Mouse (Mus musculus): ENCODE results near the gene Sfxn4.

DNA sequence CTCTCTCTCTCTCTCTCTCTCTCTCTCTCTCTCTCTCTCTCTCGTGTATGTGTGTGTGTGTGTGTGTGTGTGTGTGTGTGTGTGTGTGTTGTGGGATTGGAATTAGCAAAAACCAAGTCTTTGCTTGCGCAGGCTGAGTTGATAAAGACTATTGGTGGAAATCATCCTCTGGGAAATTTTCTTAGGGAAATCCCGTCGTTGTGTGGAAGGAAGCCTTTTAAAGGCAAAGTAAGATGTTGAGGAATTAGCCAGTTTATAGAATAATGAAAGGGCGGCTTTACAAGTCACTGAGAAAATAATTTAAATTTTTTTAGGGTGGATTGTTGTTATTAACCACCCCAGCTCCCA, 29.8 kb upstream of the Sfxn4 start:
- no peak for TF ChIP-seq CTCF (IDR thresholded peaks at IDR 0.05; ENCODE audit: low read depth)
- TF ChIP-seq EP300 (IDR thresholded peaks at IDR 0.05; ENCODE audit: low read depth) = no peak

Measured in heart, postnatal 0 days (tissue).